Mouse (Mus musculus) bone marrow, adult 2 months (tissue): Measurements from ENCODE around the gene Pdgfb.

Experiments
- CTCF ChIP-seq: fragments of 200-500 bp; IDR thresholded peaks from 2 replicates; pipeline ENCODE4 v1.5.1; 2011; ENCODE audit warnings: low read length, control low read depth; ENCODE audit not compliant: control insufficient read depth, insufficient read depth
- POLR2A ChIP-seq: fragments of 200-500 bp; IDR thresholded peaks from 2 replicates; pipeline ENCODE4 v1.6.1; 2011; ENCODE audit warnings: low read depth, mild to moderate bottlenecking, control low read depth, low read length, borderline replicate concordance; ENCODE audit not compliant: control insufficient read depth

GRCm38 (mm10) chr15:79980716-79981115 is 34.1 kb downstream of the Pdgfb start:
- TF ChIP-seq CTCF (no peak), POLR2A (no peak)
